ENCODE assay signal across 9 mouse cellular contexts in genomic region chr5:103654780-103655179, GRCm38 (mm10). TPM values are rescaled to one million over a fixed set of nuclear protein-coding genes. Genes with fewer than 3 reads are reported as not detected.
DNase-seq lines count a peak whose midpoint lies in the region; ATAC-seq and TF ChIP-seq lines count a peak whose summit lies in the region.
"Had no signal": no experiment of that assay in that cellular context is flagged by ENCODE, and none has a peak within 500 bp of the region (broad histone marks: within the 10 kb centered on the region; RNA-seq: fewer than 3 reads in every experiment).

No protein-coding gene starts in this region.

- H3K27ac ChIP-seq in heart, embryonic 15.5 days = no peak overlapping the region
- H3K27ac ChIP-seq in hindbrain, embryonic 15.5 days (replicated peaks) = no peak overlapping the region
- no peak overlapping the region for H3K27ac ChIP-seq in midbrain, embryonic 14.5 days (replicated peaks; ENCODE audit: low read depth, low read length)
- no peak overlapping the region for H3K27ac ChIP-seq in thymus, adult 2 months (ENCODE audit: control insufficient read depth, insufficient read depth, low read length)

- WGBS in heart, embryonic 15.5 days = 80% methylated on average over 4 of the region's 4 CpGs
- 58% methylated on average over 4 of the region's 4 CpGs for WGBS in hindbrain, embryonic 15.5 days
- 75% methylated on average over 4 of the region's 4 CpGs for WGBS in midbrain, embryonic 14.5 days
- WGBS in thymus, adult 2 months = 82% methylated on average over 4 of the region's 4 CpGs

- no peaks in the 10 kb centered on the region for H3K27me3 ChIP-seq in heart, embryonic 15.5 days
- H3K27me3 ChIP-seq in hindbrain, embryonic 15.5 days = 0 out of 2 replicates have a peak, but pooled peaks cover 4% of the 10 kb centered on the region
- H3K27me3 ChIP-seq in midbrain, embryonic 14.5 days (ENCODE audit: control insufficient read depth, insufficient read depth, low read length) = no peaks in the 10 kb centered on the region
- H3K27me3 ChIP-seq in thymus, adult 2 months (ENCODE audit: control insufficient read depth, insufficient read depth, low read length) = no peaks in the 10 kb centered on the region

- H3K4me3 ChIP-seq in heart, embryonic 15.5 days = peak overlapping the region; percentile 75; the same call in 1 of the 2 replicates
- peak overlapping the region; percentile 58; the same call in 1 of the 2 replicates for H3K4me3 ChIP-seq in hindbrain, embryonic 15.5 days
- 0 out of 2 replicates have a peak overlapping the region, but pooled peaks have one; percentile 55 for H3K4me3 ChIP-seq in midbrain, embryonic 14.5 days (replicated peaks; ENCODE audit: low read depth, low read length)
- no peak overlapping the region for H3K4me3 ChIP-seq in thymus, adult 2 months (ENCODE audit: control insufficient read depth, insufficient read depth, low read length)

- peak overlapping the region; percentile 99 for H3K4me2 ChIP-seq in heart, embryonic 15.5 days
- H3K4me2 ChIP-seq in hindbrain, embryonic 15.5 days = peak overlapping the region; percentile 100
- H3K4me2 ChIP-seq in midbrain, embryonic 14.5 days (ENCODE audit: low read length) = peak overlapping the region; percentile 96

- no peak for DNase-seq in heart, postnatal 10 days
- DNase-seq in brain, embryonic 14.5 days (ENCODE audit: low read depth) = peak; percentile 31
- no peak for DNase-seq in midbrain, embryonic 14.5 days
- DNase-seq in cerebellum, postnatal 36 days = no peak
- DNase-seq in right cerebral cortex, adult 2 months (ENCODE audit: low spot score in 2 of 2) = no peak
- DNase-seq in thymus, adult 2 months = no peak

- TF ChIP-seq CTCF in brain, embryonic 14.5 days (IDR thresholded peaks at IDR 0.05; ENCODE audit: borderline replicate concordance, extremely low read depth, insufficient read depth, insufficient read length) = no peak
- TF ChIP-seq CTCF in thymus, adult 2 months (IDR thresholded peaks at IDR 0.05; ENCODE audit: borderline replicate concordance, control insufficient read depth, extremely low read depth, insufficient read depth, low read length, poor library complexity) = no peak

- TF ChIP-seq POLR2A in brain, embryonic 14.5 days (IDR thresholded peaks at IDR 0.05; ENCODE audit: borderline replicate concordance, extremely low read depth, insufficient read depth, insufficient read length, poor library complexity, severe bottlenecking) = no peak
- TF ChIP-seq POLR2A in thymus, adult 2 months (IDR thresholded peaks at IDR 0.05; ENCODE audit: control insufficient read depth, extremely low read depth, insufficient read depth, low read length, poor library complexity) = no peak

- no peak overlapping the region for H3K9ac ChIP-seq in heart, embryonic 15.5 days
- no peak overlapping the region for H3K9ac ChIP-seq in hindbrain, embryonic 15.5 days
- H3K9ac ChIP-seq in midbrain, embryonic 14.5 days (replicated peaks; ENCODE audit: low read length) = no peak overlapping the region; the same call in 1 of the 2 replicates

- no peak for ATAC-seq in heart, embryonic 15.5 days (replicated peaks; ENCODE audit: insufficient number of reproducible peaks, insufficient read depth, low FRiP score, low read depth)
- ATAC-seq in hindbrain, embryonic 15.5 days (ENCODE audit: low FRiP score, low read depth) = no peak
- no peak for ATAC-seq in midbrain, embryonic 14.5 days (ENCODE audit: low FRiP score, low TSS enrichment)

- no peaks in the 10 kb centered on the region for H3K9me3 ChIP-seq in heart, embryonic 15.5 days (replicated peaks)
- H3K9me3 ChIP-seq in hindbrain, embryonic 15.5 days = no peaks in the 10 kb centered on the region
- no peaks in the 10 kb centered on the region for H3K9me3 ChIP-seq in midbrain, embryonic 14.5 days (ENCODE audit: control insufficient read depth, low read length)

- peaks cover 7% of the 10 kb centered on the region for H3K4me1 ChIP-seq in heart, embryonic 15.5 days (replicated peaks)
- H3K4me1 ChIP-seq in hindbrain, embryonic 15.5 days (replicated peaks) = peaks cover 7% of the 10 kb centered on the region; the same call in 1 of the 2 replicates
- peaks cover 6% of the 10 kb centered on the region; the same call in 1 of the 2 replicates for H3K4me1 ChIP-seq in midbrain, embryonic 14.5 days (ENCODE audit: control insufficient read depth, insufficient read depth, low read length)
- no peaks in the 10 kb centered on the region; the same call in 1 of the 2 replicates for H3K4me1 ChIP-seq in thymus, adult 2 months (replicated peaks; ENCODE audit: control insufficient read depth, insufficient read depth, low read length)

- intact Hi-C loops in heart, postnatal 10 days (cut with DNase I) = no loop called here

- no peaks in the 10 kb centered on the region for H3K36me3 ChIP-seq in heart, embryonic 15.5 days
- H3K36me3 ChIP-seq in hindbrain, embryonic 15.5 days = no peaks in the 10 kb centered on the region
- no peaks in the 10 kb centered on the region for H3K36me3 ChIP-seq in midbrain, embryonic 14.5 days (ENCODE audit: control insufficient read depth, insufficient read depth, low read length)
- no peaks in the 10 kb centered on the region for H3K36me3 ChIP-seq in thymus, adult 2 months (ENCODE audit: control insufficient read depth, insufficient read depth, low read length)

RNA-seq across cellular contexts. Expression of gene 1700016H13Rik, which starts 1.0 kb away (rescaled TPM):
- polyA plus RNA-seq in heart, embryonic 15.5 days (2015; fragmentation: Nextera tagmentation; extraction: Ambion mirVana) = 0.24 and 0.34 TPM in 2 replicates
- total RNA-seq in heart, postnatal 10 days (2021) = not detected
- polyA plus RNA-seq in brain, embryonic 14.5 days (2012; rRNA removed) = 0.18 and 0.24 TPM in 2 replicates
- 0.13 and 0.21 TPM in 2 replicates for polyA plus RNA-seq in hindbrain, embryonic 15.5 days (2015; fragmentation: Nextera tagmentation; extraction: Ambion mirVana)
- polyA plus RNA-seq in midbrain, embryonic 14.5 days (2014; fragmentation: Nextera tagmentation; extraction: Ambion mirVana) = 0.29 TPM in 1 of 2 replicates, not detected in the other
- polyA plus RNA-seq in thymus, adult 2 months (2012; rRNA removed) = 0.15 TPM in 1 of 2 replicates, not detected in the other
- total RNA-seq: adrenal gland, adult 8-10 months had no signal

RNA-seq across cellular contexts. Expression of gene Slc10a6, which starts 25.6 kb away (rescaled TPM):
- polyA plus RNA-seq in heart, embryonic 15.5 days (2015; fragmentation: Nextera tagmentation; extraction: Ambion mirVana) = 1.5 and 1.7 TPM in 2 replicates
- total RNA-seq in heart, postnatal 10 days (2021) = 1 to 10 TPM; 1.6 to 8.5 TPM
- polyA plus RNA-seq in brain, embryonic 14.5 days (2012; rRNA removed) = 0.19 and 0.25 TPM in 2 replicates
- polyA plus RNA-seq in hindbrain, embryonic 15.5 days (2015; fragmentation: Nextera tagmentation; extraction: Ambion mirVana) = 0.36 and 0.41 TPM in 2 replicates
- 0.27 and 0.29 TPM in 2 replicates for polyA plus RNA-seq in midbrain, embryonic 14.5 days (2014; fragmentation: Nextera tagmentation; extraction: Ambion mirVana)
- 0.17 and 1.6 TPM in 2 replicates for polyA plus RNA-seq in thymus, adult 2 months (2012; rRNA removed)

RNA-seq across cellular contexts. Expression of gene Aff1, which starts 37.4 kb away (rescaled TPM):
- polyA plus RNA-seq in heart, embryonic 15.5 days (2015; fragmentation: Nextera tagmentation; extraction: Ambion mirVana) = 7.6 and 11.9 TPM in 2 replicates
- 10 to 100 TPM; 38.4 to 56.7 TPM for total RNA-seq in heart, postnatal 10 days (2021)
- 0.91 and 2.9 TPM in 2 replicates for polyA plus RNA-seq in brain, embryonic 14.5 days (2012; rRNA removed)
- polyA plus RNA-seq in hindbrain, embryonic 15.5 days (2015; fragmentation: Nextera tagmentation; extraction: Ambion mirVana) = 2.5 and 2.6 TPM in 2 replicates
- 1.5 and 2.6 TPM in 2 replicates for polyA plus RNA-seq in midbrain, embryonic 14.5 days (2014; fragmentation: Nextera tagmentation; extraction: Ambion mirVana)
- 49.1 and 51.7 TPM in 2 replicates for polyA plus RNA-seq in thymus, adult 2 months (2012; rRNA removed)
